Mouse (Mus musculus) kidney, adult 8-10 months (tissue): ENCODE data around the gene Gm10096.
"Not testable (repeated sequence)": the region's sequence is repeated elsewhere in the genome, so short reads cannot be mapped to it uniquely, and the experiment has no call there.

ENCODE experiments used
- DNase-seq, 2 experiments: peaks; one replicate each; pipeline ENCODE4 v3.0.0; 2022

Gene Gm10096

DNA sequence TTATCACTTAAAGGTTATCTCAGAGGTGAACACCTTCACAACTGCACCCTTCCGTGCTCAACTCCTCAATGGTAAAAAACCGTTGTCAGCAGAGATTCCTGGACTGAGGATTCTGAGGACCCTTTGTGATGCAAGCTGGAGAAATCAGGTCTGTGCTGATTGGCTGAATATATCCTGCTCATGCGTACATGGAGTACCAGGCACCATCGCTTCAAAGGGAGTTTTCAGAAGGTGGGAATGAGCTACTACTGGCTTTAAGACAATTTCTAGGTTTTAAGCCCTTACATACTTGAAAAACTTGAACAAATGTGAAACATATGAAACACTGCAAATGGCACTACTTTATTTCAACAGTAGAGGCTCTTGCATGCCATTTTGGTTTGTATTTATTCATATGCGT is at the start of gene Gm10096:
Gm10096 (minus strand) TSS at position 101 of the 400 bp plus-strand sequence.
- DNase-seq: not testable (repeated sequence)
